Mouse (Mus musculus) stomach, adult 2 months (tissue): ENCODE data around the gene 9930111J21Rik2. TPM values are rescaled to one million over a fixed set of nuclear protein-coding genes. Genes with fewer than 3 reads are reported as not detected.

Experiments used
- polyA plus RNA-seq: library from polyadenylated mRNA; depleted of rRNA; stranded (reverse); fragments of >200 nt; gene quantifications from 2 replicates; pipeline ENCODE4 v1.2.3, GENCODE M21; 2012; rRNA removed

The 9930111J21Rik2 gene
- 0.02 and 0.11 TPM in 2 replicates for polyA plus RNA-seq

DNA sequence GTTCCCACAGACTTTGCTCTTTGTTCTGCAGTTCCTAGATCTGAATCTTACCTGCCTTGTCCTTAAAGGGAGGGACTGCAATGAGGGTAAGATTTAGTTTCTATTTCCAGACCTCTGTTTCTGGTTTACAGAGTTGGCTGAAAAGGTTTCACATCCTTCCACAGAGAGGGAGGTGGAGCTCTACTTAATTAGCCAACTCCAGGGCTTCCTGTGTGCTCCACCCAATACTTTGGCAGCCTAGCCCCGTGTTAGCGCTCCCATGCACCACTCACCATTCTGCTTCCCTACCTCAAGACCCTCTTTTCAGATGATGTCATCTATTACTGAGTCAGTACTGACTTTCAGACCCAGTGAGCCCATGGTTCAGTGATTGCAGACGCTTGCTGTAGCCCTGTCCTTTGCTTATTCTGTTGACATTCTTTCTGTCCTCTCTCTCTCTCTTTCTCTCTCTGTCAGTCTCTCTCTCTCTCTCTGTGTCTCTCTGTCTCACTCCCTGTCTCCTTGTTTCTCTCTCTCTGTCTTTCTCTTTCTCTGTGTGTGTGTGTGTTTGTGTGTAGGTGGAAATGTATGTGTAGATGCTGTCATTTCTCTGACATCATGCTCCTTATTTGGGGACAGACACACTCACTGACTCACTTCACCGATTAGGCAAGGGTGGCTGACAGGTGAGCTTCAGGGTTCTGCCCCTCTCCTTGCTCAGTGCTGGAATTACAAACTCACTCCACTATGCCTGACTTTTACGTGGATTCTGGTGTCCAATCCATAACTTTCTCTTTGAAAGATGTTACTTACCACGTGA is at the start of gene 9930111J21Rik2:
Gene 9930111J21Rik2, minus strand, starts transcription at position 150 of the 799 bp plus-strand sequence.

GRCm38 (mm10) chr11:49076001-49076757 is 25.1 kb upstream of the 9930111J21Rik2 start, which contains the start of gene Ifi47:
Gene Ifi47, plus strand, starts transcription at chr11:49076587.

DNA sequence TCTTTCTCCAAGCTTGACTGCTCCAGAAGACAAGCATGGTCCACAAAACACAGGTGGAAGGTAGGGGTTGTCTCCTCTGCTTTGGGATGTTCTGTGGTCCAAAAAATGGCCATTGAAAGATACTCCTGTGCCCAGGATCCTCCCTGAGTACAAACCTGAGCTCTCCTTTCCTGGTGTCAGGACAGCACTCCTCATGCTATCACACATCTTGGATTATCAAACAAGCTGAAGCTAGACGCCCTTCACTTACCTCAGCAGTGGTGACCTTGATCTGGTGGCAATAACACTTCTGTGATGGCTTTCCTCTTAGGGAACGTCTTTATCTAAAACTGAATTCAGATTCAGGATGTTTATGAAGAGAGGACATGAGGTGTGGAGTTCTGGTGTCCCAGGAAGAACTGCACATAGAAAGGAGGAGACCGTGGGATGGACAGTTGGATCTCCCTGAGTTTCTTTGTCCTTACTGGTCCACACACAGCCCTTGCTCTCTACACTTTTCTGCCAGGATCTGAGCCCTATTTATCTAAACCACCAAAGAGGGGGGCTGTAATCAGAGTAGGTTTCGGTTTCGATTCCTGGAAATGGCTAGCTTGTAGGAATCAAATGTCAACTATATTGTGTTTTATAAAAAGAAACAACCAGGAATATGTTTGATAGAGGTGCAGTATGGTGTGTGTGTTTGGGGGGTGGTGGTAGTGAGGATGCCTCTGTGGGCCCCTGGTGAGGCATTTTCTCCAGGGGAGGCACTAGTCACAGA is 12.8 kb upstream of the 9930111J21Rik2 start, which contains the start of gene Tgtp2:
Gene Tgtp2, minus strand, starts transcription at position 494 of the 757 bp plus-strand sequence.

GRCm38 (mm10) chr11:48994018-48994417 is 57.0 kb downstream of the 9930111J21Rik2 start, which contains the start of gene Tgtp1:
Gene Tgtp1, minus strand, starts transcription at chr11:48994172.

DNA sequence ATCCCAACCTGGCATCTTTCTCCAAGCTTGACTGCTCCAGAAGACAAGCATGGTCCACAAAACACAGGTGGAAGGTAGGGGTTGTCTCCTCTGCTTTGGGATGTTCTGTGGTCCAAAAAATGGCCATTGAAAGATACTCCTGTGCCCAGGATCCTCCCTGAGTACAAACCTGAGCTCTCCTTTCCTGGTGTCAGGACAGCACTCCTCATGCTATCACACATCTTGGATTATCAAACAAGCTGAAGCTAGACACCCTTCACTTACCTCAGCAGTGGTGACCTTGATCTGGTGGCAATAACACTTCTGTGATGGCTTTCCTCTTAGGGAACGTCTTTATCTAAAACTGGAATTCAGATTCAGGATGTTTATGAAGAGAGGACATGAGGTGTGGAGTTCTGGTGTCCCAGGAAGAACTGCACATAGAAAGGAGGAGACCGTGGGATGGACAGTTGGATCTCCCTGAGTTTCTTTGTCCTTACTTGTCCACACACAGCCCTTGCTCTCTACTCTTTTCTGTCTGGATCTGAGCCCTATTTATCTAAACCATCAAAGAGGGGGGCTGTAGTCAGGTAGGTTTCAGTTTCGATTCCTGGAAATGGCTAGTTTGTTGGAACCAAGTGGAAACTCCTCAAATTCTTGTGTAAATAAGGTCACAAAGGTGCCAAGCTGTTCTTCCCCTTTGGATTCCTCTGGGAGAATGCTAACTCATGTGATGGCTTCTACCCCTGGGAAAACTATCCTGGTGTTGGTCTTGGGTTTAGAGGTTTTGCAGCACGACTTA is 59.1 kb downstream of the 9930111J21Rik2 start, which contains the start of gene Gm12185:
Gene Gm12185, minus strand, starts transcription at position 487 of the 781 bp plus-strand sequence.

DNA sequence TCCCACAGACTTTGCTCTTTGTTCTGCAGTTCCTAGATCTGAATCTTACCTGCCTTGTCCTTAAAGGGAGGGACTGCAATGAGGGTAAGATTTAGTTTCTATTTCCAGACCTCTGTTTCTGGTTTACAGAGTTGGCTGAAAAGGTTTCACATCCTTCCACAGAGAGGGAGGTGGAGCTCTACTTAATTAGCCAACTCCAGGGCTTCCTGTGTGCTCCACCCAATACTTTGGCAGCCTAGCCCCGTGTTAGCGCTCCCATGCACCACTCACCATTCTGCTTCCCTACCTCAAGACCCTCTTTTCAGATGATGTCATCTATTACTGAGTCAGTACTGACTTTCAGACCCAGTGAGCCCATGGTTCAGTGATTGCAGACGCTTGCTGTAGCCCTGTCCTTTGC is 71.8 kb downstream of the 9930111J21Rik2 start, which contains the start of gene 9930111J21Rik1:
Gene 9930111J21Rik1, minus strand, starts transcription at position 148 of the 400 bp plus-strand sequence.

DNA sequence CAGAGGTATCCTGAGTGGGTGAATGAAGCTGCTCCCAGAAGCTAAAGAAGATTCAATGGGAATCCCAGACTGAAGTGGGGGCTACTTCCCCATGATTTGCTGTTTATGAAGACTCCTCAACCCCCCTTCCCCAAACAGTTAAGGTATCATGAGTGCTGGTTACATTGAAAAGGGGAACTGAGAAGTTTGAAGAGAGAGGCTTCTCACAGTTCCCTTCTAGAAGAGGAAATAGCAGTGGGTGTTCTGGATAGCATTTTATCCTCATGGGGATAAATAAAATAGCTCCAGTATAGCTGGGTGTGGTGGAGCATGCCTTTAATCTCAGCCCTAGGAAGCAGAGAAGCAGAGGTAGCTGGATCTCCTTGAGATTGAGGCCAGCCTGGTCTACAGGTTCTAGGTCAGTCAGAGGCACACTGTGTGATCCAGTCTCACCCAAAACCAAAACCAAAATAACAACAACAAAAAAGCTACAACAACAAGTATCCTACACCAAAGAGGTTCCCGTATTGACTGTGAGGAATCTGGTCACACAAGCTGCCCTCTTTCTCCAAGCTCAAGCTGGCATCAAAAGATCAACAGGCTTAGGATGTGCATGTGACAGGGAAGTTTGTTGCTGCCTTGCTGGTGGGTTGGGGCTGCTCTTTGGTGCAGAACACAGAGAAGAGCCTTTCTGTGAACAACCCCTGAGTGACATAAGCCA is 72.7 kb downstream of the 9930111J21Rik2 start, which contains the start of gene Olfr56:
Gene Olfr56, plus strand, starts transcription at position 650 of the 700 bp plus-strand sequence.

Other genes with a start within 250 kb of the 9930111J21Rik2 start
- gene Trim41, start 233.9 kb downstream of the 9930111J21Rik2 start, polyA plus RNA-seq, result 14.3 and 15.4 TPM in 2 replicates
- 5.8 and 7.1 TPM in 2 replicates for gene Trim7, start 225.1 kb downstream of the 9930111J21Rik2 start, polyA plus RNA-seq
- 0.47 and 2.5 TPM in 2 replicates for gene Gm12184, start 224.6 kb downstream of the 9930111J21Rik2 start, polyA plus RNA-seq
- 0.69 and 1.2 TPM in 2 replicates for gene Irgm1, start 179.6 kb downstream of the 9930111J21Rik2 start, polyA plus RNA-seq
- gene Gm5431, start 149.0 kb downstream of the 9930111J21Rik2 start, polyA plus RNA-seq, result not detected in 2 replicates
- gene Psme2b, start 105.1 kb downstream of the 9930111J21Rik2 start, polyA plus RNA-seq, result 0.68 TPM in 2 replicates
- 0.08 TPM in 1 of 2 replicates, not detected in the other for gene Olfr56, start 72.4 kb downstream of the 9930111J21Rik2 start, polyA plus RNA-seq
- gene 9930111J21Rik1, start 71.8 kb downstream of the 9930111J21Rik2 start, polyA plus RNA-seq, result 0.15 and 0.23 TPM in 2 replicates
- not detected in 2 replicates for gene Gm12185, start 59.0 kb downstream of the 9930111J21Rik2 start, polyA plus RNA-seq
- 0.02 and 0.05 TPM in 2 replicates for gene Tgtp1, start 57.1 kb downstream of the 9930111J21Rik2 start, polyA plus RNA-seq
- 0.09 and 0.44 TPM in 2 replicates for gene Tgtp2, start 13.0 kb upstream of the 9930111J21Rik2 start, polyA plus RNA-seq
- 0.30 and 0.34 TPM in 2 replicates for gene Ifi47, start 25.3 kb upstream of the 9930111J21Rik2 start, polyA plus RNA-seq
- gene Olfr1396, start 63.6 kb upstream of the 9930111J21Rik2 start, polyA plus RNA-seq, result 0.04 and 1.4 TPM in 2 replicates
- not detected in 2 replicates for gene Olfr1395, start 91.0 kb upstream of the 9930111J21Rik2 start, polyA plus RNA-seq
- gene Olfr1394, start 103.1 kb upstream of the 9930111J21Rik2 start, polyA plus RNA-seq, result not detected in 2 replicates
- 7.0 and 12.5 TPM in 2 replicates for gene Btnl9, start 135.9 kb upstream of the 9930111J21Rik2 start, polyA plus RNA-seq
- gene Zfp62, start 152.1 kb upstream of the 9930111J21Rik2 start, polyA plus RNA-seq, result 0.22 and 0.39 TPM in 2 replicates
- gene Mgat1, start 192.9 kb upstream of the 9930111J21Rik2 start, polyA plus RNA-seq, result 48.7 and 50.1 TPM in 2 replicates
- gene Olfr1393, start 227.1 kb upstream of the 9930111J21Rik2 start, polyA plus RNA-seq, result not detected in 2 replicates
- gene Olfr1392, start 234.0 kb upstream of the 9930111J21Rik2 start, polyA plus RNA-seq, result not detected in 2 replicates